Mouse (Mus musculus): ENCODE data around the gene A630095N17Rik. TPM values are rescaled to one million over a fixed set of nuclear protein-coding genes. Genes with fewer than 3 reads are reported as not detected.

A630095N17Rik gene
- total RNA-seq, 2 experiments from 2014 or later, result not detected

DNA sequence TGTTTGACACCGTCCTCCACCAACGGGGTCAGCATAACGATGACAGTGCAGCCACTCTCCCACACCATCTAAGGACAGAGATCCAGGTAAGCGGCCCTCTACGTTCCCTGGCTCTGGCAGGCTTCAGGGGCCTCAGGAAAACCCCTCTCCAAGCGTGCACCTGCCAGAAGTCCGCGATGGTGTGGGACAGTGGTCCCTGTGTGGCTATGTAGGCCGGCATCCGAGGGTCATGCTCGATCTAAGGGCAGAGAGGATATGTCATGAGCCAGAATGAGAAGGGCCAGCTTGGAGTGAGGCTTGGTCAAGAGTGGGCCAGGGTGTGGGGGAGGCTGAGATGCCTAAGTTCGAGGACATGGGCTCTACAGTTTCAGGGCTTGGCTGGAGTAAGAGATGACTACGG lies 20.4 kb upstream of the A630095N17Rik start:
- Histone ChIP-seq H3K4me3 (no peak overlapping the region), H3K27ac (no peak overlapping the region)
- TF ChIP-seq CTCF (IDR thresholded peaks at IDR 0.05), result no peak
- intact Hi-C loops (cut with DNase I), result loop anchor here (5.0 kb wide), 3 partner anchors 65 to 305 kb away; partner anchors contain the start of gene Dnpep
- no peak for DNase-seq

DNA sequence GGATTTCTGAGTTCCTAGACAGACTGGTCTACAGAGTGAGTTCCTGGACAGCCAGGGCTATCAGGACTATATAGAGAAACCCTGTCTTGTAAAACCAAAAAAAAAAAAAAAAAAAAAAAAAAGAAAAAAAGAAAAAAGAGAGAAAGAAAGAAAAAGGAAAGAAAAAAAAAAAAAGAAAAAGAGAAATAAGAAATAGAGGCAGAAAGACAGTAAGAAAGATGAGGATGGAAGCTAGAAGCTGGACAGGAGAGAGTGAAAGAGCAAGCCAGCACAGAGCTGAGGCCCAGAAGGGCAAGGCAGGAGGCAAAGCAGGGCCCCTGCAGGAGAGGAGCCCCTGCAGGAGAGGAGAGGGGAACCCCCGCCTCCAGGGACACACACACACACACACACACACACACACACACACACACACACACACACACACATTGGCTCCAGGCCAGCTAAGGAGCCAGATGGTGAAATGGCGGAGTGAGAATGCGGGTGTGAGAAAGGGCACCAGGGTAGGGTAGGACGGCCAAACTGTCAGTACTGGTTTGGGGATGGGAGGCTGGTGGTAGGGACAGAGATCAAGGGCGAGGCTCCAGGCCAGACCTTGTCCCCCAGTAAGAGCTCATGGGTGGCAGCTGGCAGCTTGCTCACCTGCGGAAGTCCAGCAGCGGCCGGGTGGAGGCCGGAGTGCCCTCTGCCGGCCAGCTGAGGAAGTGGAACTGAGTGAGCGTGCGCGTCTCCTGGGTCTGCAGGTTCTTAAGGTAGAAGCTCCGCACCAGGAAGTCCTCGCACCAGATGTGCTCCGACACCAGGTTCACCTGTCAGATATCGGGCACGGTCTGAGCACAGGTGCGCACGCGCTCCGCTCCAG lies 19.4 kb upstream of the A630095N17Rik start:
- Histone ChIP-seq H3K27ac (peak overlapping the region; percentile 79), H3K4me3 (peak overlapping the region; percentile 63)
- intact Hi-C loops (cut with DNase I), result loop anchor here (1.0 to 5.0 kb wide), 5 partner anchors 15 to 304 kb away; partner anchors contain the start of genes Dnajb2 and Dnpep
- TF ChIP-seq CTCF (IDR thresholded peaks at IDR 0.05), result peak; percentile 99
- DNase-seq, result peak; percentile 87

DNA sequence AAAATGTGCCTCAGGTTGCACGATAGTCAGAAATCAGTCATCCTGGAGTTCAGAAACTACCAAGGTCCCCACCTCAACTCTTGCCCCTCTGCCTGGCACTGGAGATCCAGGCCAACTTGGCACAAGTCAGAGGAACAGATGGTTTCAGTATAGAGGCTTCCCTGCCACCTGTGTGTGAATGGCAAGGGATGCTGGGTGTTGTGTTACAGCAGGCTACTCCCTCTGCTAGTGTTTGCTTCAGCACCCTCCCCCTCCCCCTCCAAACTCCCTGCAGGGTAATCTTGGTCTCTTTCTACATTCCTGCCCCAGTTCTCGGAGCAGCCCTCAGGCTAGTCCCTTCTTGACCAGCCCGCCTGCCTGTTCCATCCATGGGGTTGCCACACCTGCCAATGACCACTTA lies 18.6 kb upstream of the A630095N17Rik start:
- intact Hi-C loops (cut with DNase I), result loop anchor here (2.0 to 5.0 kb wide), 4 partner anchors 14 to 303 kb away; partner anchors contain the start of genes Dnajb2 and Dnpep

DNA sequence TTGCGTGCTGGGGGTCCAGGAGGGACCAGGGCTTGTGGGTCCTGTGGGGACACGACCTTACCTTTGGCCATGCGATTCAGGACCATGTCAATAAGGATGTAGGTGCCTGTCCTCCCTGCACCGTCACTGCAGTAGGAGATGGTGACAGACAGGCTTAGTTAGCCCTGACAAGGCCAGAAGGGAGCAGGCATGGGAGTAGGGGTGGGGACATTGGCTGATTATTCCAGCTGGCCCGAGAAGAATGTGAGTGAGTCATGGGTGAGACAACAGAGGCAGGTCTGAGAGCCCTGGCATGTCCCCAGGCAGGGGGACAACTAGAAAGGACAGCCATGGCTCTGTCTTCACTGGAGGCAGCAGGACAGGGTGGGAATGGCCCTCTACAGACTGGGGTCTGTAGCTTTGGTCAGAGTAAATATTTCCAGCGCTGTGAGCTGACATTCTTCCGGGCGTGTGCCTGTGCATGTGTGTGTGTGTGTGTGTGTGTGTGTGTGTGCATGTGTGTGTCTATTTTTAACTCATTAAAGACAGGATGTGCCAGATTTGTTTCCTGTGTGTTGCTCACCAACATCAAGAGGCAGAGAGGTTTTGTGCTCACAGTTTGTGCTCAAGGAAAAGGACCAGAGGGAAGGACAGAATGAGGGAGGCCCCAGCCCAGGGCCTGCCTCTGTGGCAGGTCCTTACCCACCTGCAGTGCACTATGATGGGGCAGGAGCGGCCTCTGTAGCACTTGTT lies 16.3 kb upstream of the A630095N17Rik start:
- intact Hi-C loops (cut with DNase I), result no loop called here
- Histone ChIP-seq H3K27ac (peak overlapping the region; percentile 83), H3K4me3 (peak overlapping the region; percentile 33)
- DNase-seq, result peak; percentile 70
- no peak for TF ChIP-seq CTCF (IDR thresholded peaks at IDR 0.05)

More for the DNA sequence above, 18.6 kb upstream of the A630095N17Rik start:
- Histone ChIP-seq H3K4me3 (no peak overlapping the region), H3K27ac (no peak overlapping the region)
- DNase-seq, result no peak
- no peak for TF ChIP-seq CTCF (IDR thresholded peaks at IDR 0.05)

DNA sequence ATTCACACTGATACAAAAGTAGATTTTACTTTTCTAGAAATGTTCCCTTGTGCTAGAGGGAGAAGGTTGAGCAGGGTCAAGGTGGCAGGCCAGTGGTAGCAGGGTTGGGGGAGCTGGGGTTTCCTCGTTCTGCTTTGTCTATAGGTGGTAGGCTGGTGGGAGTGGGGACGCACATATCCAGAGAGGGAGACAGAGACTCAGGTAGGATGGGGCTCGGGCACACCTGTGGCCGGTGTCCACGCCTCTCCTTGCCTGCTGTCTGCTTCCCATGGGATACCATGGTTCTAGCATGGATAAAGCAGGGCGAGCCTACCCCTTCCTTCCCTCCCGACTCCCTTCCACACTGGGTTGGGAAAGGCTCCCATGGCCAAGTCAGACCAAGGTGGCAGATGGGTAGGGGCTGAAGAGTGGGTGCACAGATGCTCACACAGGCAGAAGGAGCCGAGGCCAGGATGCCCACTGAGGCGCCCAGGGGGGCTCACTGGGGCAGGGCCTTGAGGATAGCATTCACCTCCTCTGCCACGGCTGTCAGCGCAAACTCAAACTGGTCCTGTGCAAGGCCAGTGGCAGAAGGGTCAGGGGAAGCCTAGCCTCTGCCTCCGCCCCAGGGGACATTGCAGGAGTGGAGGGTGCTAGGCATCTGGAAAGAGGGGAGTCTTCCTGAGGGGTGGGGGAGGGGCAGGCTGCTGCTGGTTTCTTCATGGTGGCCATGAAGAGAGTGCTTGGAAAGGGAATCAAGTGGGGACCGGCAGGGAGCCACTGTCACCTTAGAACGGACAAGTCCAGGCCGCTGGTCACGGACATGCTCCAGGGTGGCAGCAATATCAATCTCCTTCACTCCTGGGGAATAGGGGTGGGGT lies 15.4 kb upstream of the A630095N17Rik start:
- Histone ChIP-seq H3K27ac (peak overlapping the region; percentile 83), H3K4me3 (peak overlapping the region; percentile 33)
- TF ChIP-seq CTCF (IDR thresholded peaks at IDR 0.05), result no peak
- peak; percentile 43 for DNase-seq
- intact Hi-C loops (cut with DNase I), result no loop called here

DNA sequence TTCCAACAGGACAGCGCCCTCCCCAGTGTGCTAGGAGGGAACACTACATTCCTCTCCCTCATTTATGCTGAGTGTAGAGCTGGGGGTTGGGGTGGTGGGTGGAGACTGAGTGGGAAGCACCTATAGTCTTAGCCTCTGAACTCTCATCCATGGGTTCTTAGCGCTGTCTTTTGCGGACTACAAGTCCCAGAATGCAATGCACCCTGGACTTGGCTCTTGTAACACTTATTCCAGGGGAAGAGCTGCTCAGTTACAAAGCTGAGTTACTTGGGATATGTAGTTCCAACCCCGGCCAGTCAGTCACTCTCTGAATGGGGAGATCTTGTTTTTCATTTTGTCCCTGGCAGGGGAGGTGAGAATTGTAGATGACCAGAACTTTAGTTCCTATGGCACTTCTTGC lies 12.9 kb upstream of the A630095N17Rik start:
- DNase-seq, result peak; percentile 52
- Histone ChIP-seq H3K4me3 (no peak overlapping the region), H3K27ac (no peak overlapping the region)
- intact Hi-C loops (cut with DNase I), result no loop called here
- TF ChIP-seq CTCF (IDR thresholded peaks at IDR 0.05), result no peak

DNA sequence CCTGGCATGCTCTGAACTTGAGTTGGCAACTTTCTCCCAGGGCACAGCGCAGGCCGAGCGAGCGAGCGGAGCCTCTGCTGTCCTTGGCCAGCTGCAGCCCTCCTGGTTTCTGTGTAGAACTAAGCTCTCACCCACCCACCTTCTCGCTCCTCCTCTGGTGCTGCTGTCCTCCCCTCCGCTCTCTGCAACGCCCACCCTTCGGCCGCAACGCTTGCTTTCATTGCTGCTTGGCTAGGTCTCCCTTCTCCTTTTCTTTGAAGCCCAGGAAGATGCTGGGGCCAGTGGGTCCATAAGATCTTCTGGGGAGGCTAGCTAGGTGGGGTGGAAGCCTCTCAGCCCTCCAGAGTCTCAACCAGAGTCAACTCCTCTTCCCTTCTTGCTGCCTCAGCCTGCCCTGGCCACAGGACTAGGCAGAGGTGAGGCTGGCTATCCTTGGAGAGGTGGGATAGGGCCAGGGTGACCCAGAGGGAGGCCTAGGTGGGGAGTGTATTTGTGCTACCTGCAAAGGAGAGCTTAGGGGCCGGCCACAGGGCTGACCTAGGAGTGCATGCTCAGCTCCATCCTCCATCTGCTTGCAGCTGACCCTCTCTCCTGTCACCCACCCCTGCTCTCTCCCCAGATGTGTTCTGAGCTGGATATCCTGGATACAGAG lies 12.4 kb upstream of the A630095N17Rik start:
- Histone ChIP-seq H3K4me3 (no peak overlapping the region), H3K27ac (no peak overlapping the region)
- TF ChIP-seq CTCF (IDR thresholded peaks at IDR 0.05), result no peak
- DNase-seq, result no peak
- intact Hi-C loops (cut with DNase I), result no loop called here

DNA sequence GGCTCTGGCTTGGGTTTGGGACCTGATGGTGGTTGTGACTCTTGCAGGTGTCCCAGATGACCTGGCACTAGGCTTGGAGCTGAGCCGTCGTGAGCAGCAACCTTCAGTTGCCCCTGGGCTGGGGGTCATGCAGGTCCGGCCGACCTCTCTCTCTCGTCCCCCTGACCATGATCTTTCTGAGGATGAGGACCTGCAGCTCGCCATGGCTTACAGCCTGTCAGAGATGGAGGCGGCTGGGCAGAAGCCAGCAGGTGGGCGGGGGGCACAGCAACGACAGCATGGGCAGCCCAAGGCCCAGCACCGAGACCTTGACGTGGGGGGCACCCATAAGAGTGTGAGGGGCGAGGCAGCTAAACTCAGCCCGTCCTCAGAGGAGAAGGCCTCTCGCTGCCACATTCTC lies 11.5 kb upstream of the A630095N17Rik start:
- no peak for DNase-seq
- no peak overlapping the region for H3K4me3 ChIP-seq
- intact Hi-C loops (cut with DNase I), result no loop called here

DNA sequence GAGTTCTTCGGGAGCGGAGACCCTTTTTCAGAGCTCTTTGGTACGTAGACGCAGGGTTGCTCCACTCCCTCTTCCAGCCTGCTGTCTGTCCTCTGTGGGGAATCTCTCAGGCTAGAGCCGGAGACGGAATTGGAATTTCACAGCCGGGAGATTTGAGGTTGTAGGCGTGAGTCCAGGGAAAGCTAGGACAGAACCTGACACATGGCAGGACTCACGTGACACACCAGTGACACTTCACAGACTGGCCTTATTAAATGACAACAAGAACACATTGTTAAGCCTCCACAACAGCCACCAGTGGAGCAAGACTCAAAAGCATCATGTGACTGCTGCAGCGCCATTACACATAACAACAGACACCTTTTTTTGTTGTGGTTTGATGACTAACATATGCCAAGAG lies 7.7 kb upstream of the A630095N17Rik start:
- DNase-seq, result no peak
- peak overlapping the region; percentile 38 for H3K27ac ChIP-seq
- H3K4me3 ChIP-seq, result no peak overlapping the region
- intact Hi-C loops (cut with DNase I), result no loop called here
- TF ChIP-seq CTCF (IDR thresholded peaks at IDR 0.05), result no peak

More for the DNA sequence above, 11.5 kb upstream of the A630095N17Rik start:
- no peak for TF ChIP-seq CTCF (IDR thresholded peaks at IDR 0.05)
- H3K27ac ChIP-seq, result no peak overlapping the region

DNA sequence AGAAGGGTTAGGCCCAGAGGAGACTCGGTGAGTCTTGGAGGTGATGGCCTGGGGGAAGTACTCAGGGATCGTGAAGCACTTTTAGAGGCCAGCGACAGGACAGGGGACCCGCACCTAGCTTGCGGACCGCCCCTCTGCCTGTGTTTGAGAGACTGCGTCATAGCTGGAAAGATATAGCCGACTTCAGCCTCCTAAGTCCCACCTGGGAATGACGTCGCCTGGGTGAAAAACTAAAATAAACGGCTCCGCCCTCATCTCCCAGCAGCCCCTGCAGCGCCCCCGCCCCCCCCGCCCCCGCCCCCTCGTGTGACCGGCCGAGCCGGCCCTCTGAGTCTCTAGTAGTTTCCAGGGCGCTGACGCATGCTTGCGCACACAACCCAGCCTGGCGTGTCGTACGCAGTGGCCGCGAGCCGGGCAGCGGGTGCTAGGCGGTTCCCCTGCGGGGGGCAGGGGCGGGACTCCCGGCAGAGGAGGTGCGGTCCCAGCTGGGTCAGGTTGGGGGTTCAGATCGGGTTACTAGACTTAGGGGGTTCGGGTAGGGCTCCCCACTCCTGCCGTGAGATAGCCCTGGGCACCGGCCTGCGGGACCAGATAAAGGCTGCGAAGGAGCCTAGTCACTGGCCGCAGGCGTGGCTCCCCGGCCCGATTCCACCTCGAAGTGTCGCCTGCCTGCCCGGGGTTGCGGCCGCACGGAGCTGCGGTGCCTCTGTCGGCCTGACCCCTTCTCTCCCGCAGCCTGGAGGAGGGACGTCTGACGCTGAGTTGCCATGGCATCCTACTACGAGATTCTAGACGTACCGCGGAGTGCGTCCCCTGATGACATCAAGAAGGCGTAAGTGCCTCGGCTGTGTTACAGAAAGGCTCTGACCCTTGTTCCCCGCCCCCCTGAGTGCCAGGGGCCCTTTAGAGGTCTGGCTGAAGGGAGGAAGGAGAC lies 4.5 kb upstream of the A630095N17Rik start, which contains the start of gene Dnajb2:
Dnajb2 (plus strand) TSS at position 290 of the 934 bp plus-strand sequence.
- DNase-seq, result peak; percentile 96
- peak within 1 kb of the TSS; percentile 100 for H3K27ac ChIP-seq
- intact Hi-C loops (cut with DNase I), result loop anchor here (2.0 kb wide), 2 partner anchors 14 to 18 kb away; partner anchors contain the start of gene Tuba4a
- TF ChIP-seq CTCF (IDR thresholded peaks at IDR 0.05), result no peak
- peak within 1 kb of the TSS; percentile 98 for H3K4me3 ChIP-seq

All from gastrocnemius, adult 2 months (tissue).